Mouse (Mus musculus): ENCODE measurements around the gene 1700025G04Rik. TPM values are rescaled to one million over a fixed set of nuclear protein-coding genes. Genes with fewer than 3 reads are reported as not detected.
"Not testable (repeated sequence)": the region's sequence is repeated elsewhere in the genome, so short reads cannot be mapped to it uniquely, and the experiment has no call there.

Gene 1700025G04Rik
- total RNA-seq, 1 experiment from 2014 or later: 21.8 TPM

DNA sequence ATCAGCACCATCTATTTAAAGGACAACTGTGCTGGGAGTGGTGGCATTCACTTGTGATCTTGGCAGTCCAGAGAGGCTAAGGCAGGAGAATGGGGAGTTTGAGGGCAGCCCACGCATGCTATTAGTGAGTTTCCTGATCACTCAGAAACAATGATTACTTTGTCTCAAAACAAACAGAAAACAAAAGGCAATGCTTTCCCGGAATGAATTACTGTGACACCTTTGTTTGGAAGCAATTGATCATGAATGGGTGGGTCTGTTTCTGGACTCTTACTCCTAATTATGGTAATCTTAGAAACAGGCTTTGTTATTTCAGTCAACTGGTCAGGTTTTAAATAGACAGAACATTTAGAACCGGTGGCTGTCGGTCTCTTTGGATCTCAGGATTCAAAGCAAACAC lies 211.5 kb downstream of the 1700025G04Rik start:
- no peak for ATAC-seq (replicated peaks; ENCODE audit: low read depth, poor library complexity, severe bottlenecking)

DNA sequence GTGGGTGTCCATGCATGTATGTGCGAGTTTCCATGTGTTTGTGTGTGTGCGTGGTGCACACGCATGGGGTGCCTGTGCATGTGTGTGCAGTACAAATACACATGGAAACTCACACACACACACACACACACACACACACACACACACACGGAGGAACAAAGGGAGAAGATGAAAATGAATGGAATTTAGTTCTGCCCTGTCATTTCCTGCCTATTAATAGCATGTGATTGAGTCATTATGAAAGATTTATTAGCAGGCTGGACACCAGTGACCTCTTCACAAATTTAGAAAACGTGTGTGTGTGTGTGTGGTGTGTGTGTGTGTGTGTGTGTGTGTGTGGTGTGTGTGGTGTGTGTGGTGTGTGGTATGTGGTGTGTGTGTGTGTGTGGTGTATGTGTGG lies 217.0 kb downstream of the 1700025G04Rik start:
- ATAC-seq (replicated peaks; ENCODE audit: low read depth, poor library complexity, severe bottlenecking): no peak

DNA sequence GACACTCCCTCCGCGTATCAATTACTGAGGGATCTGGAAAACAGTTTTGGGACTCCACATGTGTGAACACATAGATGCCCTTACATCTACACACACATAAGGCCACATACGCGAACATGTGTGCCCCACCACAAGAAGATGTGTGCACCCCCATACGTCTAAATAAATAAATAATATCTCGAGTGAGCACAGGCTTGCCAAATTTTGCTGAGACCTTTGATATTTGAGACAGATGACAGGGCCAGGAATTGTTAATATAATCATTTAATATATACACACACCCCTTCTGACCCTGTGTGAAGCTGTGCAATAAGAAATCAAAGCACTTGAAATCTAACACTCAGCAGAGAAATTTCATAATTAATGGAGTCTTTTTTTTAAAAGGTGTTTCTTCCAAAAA lies 225.6 kb downstream of the 1700025G04Rik start:
- ATAC-seq (replicated peaks; ENCODE audit: low read depth, poor library complexity, severe bottlenecking): no peak

DNA sequence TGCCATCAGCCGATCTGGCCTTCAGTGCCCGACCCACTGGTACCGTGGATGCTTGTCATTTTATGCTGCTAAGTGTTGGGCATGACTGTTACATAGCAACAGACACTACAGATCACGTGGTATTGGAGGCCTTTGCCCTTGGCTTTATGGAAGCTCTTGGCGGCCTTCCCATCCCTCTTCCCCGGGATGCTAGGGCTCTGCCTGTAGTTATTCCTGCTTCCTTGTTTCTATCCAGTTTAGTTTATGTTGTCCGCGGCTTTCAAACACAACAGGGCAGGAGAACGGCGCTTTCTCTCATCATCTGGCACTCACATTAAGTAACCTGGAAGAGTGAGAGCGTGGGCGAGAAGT lies 226.2 kb downstream of the 1700025G04Rik start:
- ATAC-seq (replicated peaks; ENCODE audit: low read depth, poor library complexity, severe bottlenecking): no peak

DNA sequence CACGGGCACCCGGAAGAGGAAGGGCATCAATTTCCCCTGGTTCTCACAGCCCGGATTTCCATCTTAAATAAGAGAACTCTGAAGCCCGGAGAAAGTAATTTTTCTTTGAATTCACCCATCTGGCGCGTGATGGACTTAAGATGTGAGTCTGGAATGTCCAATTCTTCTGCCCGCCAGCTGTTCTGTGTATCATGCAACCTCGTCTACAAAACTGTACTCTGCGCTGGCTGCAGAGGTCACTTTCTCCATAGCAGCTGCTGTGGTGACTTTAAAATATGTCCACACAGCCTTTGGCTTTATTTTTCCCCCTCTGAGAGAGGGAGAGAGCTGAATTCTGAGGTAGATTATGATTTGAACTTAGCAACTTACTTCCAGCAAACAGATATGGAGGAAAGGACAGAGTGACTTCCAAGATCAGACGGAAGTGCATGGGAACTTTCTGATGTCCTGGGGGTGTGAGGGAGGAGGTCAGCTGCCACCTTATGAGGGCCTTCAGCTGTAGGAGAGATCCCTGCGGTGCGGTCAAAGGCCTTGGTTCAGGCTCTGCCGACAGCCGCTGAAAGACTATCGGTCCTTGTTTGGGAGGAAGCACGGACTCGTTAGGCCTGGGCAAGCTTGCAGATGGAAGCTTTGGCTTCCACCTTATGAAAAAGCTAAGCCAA lies 226.7 kb downstream of the 1700025G04Rik start:
- ATAC-seq (replicated peaks; ENCODE audit: low read depth, poor library complexity, severe bottlenecking): no peak

DNA sequence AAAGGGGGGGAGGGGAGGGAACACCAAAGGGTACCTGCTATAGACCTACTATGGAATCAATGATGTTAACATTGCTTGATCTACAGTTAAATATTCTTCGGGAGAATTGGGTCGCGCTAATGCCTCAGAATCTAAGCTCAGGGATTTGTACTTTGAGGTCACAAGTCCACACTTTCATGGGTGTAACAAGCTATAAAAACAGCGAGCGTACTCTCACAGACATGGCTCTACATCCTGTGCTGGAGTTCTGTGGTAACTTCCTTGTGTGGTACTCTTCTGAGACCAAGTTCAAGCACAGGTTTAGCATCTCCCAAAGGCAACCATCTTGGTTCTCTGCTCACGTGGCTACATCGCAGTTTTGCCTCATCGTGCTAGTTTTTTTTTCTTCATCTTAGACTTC lies 227.8 kb downstream of the 1700025G04Rik start:
- ATAC-seq (replicated peaks; ENCODE audit: low read depth, poor library complexity, severe bottlenecking): no peak

DNA sequence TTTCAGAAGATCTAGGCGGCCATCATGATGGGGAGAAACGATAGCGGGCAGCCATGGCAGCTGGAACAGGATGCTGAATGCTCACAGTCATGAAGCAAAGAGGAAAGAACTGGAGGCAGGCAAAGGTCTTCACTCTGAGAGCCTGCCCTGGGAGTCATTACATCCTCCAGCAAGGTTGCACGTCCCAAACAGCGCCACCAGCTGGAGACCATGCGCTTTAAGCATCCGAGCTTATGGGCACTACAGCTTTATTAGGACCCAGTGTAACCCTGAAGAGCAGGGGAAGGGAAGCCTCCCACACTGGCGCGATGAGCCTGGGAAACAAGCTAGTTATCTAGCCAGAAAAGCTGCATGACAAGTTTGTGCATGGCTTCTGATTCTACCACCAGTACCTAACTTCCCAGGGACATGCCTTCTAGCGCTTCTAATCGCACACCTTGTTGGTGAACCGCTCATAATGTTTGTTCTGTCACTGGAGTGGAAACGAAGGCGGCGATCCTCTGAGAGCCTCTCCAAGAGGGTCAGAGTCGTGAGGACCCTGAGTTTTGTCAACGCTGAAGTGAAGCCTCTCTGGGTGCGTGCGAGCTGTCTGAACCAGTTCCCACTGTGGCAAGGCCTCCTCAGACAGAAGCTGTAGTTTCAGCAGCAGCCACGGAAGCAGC lies 228.5 kb downstream of the 1700025G04Rik start:
- ATAC-seq (replicated peaks; ENCODE audit: low read depth, poor library complexity, severe bottlenecking): no peak

DNA sequence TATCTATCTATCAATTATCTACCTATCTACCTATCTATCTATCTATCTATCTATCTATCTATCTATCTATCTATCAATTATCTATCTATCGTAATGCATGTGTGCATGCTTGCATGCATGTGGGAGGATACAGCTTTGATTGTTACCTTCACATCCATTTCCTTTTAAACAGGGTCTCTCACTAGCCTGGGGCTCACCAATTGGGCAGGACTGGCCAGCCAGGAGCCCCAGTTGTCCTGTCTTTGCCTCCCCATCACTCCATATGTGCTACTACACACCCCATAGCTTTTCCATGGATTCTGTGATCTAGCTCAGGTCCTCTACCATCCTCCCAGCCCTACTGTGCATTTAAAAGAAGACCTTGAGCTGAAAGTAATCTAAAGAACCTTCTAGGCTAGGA lies 231.5 kb downstream of the 1700025G04Rik start:
- no peak for ATAC-seq (replicated peaks; ENCODE audit: low read depth, poor library complexity, severe bottlenecking)

DNA sequence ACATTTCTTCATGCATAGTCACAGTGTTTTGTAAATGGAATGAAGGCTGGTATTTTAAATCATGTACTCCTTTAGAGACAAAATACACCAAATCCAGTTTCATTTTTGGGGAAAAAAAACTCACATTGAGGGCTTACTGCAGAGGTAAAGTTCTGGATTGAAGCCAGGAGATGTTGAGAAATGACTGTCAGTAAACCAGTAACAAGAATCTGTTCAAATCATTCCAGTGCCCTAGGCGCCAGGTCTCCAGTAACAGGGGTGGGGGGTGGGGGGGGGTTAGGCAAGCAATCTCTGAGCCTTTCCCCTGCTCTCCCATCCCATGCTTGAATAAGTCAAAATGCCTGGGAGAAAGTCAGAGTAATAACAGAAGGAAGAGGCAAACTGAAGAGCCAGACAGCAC lies 234.4 kb downstream of the 1700025G04Rik start:
- no peak for ATAC-seq (replicated peaks; ENCODE audit: low read depth, poor library complexity, severe bottlenecking)

DNA sequence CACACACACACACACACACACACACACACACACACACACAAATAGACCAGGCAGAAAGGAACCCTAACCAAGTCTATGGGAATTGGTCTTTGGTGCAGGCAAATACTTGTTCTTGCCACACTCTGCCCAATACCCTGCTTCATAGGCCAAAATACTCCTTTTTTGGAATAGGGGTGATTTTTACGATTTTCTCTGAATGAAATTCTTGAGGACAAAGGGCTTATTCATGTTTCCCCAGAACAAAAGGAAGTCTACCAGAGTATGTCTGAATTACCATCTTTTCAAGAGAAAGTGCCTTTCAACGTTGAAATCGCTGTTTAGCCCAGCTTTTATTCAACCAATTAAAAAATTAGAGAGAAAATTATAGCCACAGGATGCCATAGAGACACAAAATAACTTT lies 237.9 kb downstream of the 1700025G04Rik start:
- no peak for ATAC-seq (replicated peaks; ENCODE audit: low read depth, poor library complexity, severe bottlenecking)

DNA sequence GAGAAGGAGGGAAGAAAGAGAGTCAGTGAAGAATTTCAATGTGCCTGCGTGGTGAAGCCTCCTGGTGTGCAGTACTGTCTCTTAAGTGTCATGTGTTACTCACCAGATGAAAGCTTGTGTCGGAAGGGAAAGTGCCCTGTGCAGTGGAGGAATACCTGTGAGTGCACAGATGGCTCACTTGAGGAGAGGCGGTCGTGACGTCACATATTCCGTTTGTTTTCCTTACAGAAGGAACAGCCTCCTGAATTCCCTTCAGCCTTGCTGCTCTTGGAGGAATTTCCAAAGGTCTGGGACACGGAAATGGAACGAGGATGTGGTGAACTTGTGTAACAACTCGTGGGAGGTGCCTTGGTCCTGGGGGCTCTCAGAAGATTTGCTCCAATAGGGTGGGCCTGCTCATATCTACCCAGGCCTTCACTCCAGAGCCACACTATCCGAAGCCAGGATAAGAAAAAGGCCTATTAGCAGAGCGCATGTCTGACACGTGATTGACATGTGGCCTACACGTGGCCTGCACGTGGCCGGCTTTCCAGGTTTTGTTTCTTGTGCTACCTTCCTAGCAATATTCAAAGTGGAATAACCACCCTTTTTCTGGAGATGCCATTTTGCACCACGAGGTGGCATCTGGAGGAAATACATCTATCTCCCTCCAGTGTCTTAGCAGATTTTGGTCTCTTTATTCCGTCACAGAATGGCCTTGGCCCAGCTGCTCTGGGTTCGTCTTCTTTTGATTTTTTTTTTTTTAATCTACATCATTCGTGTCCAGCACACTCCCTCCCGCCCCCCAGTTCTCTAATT lies 238.7 kb downstream of the 1700025G04Rik start:
- ATAC-seq (replicated peaks; ENCODE audit: low read depth, poor library complexity, severe bottlenecking): no peak

DNA sequence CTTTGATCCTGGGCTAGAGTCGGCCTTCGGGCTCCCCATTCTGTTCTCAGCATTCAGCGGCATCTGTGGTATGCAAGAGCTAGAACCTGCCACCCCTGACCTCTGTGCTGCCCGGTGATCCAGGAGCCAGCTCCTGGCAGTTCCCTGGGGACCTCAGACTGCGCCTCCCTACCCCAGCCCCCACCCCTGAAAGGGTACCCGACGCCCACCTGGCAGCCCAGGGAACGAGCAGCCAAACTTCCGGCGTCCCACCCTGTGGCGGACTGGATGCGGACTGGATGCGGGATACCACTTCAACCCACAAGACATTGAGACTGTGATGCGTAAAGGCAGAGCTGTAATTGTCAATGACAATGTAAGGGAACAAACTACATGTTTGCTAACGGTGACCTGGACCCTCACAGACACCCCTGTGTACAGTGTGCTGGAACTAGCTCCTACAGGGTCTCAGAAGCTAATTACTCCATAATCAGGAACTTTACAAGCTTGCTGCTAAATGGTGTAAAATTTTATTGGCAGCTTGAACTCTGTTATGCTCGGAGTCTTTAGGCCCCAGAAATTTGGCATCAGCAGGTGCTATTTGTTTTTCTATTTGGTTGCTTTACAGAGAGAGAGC lies 239.8 kb downstream of the 1700025G04Rik start:
- no peak for ATAC-seq (replicated peaks; ENCODE audit: low read depth, poor library complexity, severe bottlenecking)

DNA sequence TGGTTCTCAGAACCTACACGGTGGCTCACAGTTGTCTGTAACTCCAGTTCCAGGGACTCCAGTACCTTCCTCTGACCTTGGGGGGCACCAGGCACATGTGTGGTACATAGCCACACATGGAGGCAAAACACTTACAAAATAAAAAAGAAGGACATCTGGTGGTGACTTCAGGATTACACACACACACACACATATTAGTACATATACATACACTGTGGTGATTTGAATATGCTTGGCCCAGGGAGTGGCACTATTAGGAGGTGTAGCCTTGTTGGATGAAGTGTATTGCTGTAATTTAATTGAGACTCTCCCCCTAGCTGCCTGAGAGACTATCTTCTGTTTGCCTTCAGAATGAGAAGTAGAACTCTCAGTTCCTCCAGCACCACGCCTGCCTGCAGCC lies 241.6 kb downstream of the 1700025G04Rik start:
- no peak for ATAC-seq (replicated peaks; ENCODE audit: low read depth, poor library complexity, severe bottlenecking)

DNA sequence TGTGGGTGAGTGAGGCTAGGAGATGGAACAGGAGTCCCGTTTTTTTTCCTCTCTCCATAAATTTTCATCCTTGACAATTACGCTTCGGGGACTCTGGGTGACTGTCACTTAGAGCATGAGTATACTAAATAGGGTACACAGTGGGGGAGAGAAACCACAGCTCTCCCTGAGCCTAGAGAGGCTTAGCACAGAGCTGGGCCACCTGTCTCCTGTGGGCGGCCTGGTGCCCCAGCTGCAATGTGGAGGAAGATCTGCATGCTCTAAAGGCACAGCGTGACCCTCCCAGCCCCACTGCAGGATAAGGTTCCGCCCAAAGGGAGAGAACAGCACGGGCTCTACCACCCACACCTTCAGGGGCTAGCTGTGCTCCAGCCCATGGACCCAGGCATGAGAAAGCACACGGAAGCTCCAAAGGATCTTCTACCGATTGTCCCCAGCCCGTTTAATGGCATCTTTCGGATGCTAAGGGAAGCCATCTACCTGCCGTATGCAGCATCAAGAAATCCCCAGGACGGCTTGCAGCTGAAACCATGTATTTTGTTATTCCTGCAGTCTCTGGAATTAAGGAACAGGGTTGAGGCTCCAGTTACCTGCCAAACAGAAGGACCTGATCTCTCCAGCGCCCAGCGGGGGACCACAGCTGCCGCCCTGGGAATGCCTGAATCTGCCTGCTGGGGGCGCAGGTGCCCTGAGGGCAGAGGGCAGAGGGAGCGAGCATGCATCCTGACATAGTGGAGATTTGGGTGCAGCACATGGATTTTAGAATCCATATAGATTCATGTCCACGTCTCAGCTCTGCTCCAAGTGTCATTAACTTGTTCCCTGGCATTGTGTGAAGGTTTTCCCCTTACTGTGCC lies 243.8 kb downstream of the 1700025G04Rik start:
- no peak for ATAC-seq (replicated peaks; ENCODE audit: low read depth, poor library complexity, severe bottlenecking)

DNA sequence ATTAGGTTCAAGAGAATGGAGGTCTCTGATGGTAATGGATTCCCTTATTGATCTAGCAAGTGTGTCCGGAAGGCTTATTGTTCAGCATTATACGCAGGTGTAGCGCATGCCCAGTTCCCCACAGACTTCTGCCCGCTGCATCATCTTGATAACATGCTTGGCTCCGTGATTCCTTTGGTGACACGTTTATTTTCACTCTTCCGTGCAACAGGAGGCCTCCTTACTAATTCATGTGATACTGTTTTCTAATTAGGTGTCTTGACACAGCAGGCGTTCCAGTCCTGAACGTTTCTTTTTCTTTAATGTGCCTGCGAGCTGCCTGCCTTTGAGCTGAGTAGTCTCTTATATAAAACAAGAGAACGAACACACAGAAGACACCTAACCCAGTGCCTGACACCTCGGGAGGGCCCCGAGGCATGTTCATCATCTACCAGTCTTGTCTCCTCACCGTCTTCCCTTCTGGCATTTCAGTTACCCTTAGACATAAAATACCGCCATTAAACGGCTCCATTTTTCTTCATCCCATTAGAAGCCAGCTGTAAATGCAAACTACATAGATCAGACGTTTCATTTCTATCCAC lies 244.6 kb downstream of the 1700025G04Rik start:
- no peak for ATAC-seq (replicated peaks; ENCODE audit: low read depth, poor library complexity, severe bottlenecking)

DNA sequence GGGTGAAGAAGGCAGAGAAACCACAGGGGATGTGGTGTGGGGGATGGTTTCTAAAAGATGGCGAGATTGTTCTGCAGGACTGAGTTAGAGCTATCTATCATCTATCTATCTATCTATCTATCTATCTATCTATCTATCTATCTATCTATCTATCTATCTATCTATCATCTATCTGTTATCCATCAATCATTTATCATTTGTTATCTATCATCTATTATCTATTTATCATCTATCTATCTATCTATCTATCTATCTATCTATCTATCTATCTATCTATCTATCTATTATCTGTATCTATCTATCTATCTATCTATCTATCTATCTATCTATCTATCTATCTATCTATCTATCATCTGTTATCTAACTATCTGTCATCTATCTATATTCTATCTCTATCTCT lies 249.6 kb downstream of the 1700025G04Rik start:
- ATAC-seq (replicated peaks; ENCODE audit: low read depth, poor library complexity, severe bottlenecking): not testable (repeated sequence)

DNA sequence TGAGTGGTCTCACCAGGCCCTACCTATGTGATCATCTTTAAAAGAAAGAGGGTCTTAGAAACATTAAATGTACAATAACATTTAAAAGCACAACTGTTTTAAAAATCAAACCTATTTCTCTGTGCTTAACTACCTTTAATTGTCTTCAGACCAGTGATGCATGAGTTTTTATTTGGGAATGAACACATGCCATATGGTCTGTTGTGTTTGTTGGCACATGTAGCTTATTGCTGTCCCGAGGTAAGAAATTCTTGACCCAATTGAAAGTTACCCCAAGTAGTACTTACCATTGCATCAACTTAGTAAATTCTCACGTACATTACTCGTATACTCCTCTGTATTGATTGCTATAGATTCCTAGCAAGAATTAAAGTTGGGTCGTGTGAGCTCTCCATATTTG lies 254.7 kb downstream of the 1700025G04Rik start:
- ATAC-seq (replicated peaks; ENCODE audit: low read depth, poor library complexity, severe bottlenecking): no peak

DNA sequence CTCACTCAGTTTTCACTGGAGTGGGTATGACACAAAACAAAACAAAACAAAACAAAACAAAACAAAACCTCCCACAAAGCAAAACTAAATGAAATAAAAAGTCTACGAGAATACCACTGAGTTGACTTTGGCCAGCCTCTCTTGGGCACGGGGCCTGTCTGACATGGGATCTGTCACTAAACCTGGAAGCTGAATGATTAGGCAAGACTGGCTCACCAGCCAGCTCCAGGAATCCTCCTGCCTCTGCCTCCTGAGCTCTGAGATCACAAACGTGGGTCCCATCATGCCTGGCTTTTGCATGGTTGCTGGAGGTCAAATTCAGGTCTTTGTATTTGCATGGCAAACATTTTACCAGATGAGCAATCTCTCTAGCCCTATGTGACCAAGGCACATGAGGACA lies 258.1 kb downstream of the 1700025G04Rik start:
- no peak for ATAC-seq (replicated peaks; ENCODE audit: low read depth, poor library complexity, severe bottlenecking)

DNA sequence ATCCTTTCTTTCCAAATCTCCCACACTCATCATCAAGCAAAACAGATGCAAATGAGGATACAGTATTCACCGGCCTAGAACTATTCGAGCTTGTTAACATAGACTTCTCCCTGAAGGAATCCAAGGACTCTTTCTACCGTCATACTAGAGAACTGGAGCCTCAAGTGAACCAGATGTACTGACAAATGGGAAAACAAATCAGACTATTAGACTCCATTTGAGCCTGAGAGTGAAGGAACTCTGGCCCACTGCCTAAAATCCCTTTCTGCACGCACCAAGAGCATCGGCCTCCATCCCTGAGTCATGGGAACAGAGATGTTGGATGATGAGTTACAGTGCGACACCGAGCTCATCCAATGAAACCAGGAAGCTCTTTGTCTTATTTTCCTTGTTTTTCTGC lies 264.9 kb downstream of the 1700025G04Rik start:
- no peak for ATAC-seq (replicated peaks; ENCODE audit: low read depth, poor library complexity, severe bottlenecking)

DNA sequence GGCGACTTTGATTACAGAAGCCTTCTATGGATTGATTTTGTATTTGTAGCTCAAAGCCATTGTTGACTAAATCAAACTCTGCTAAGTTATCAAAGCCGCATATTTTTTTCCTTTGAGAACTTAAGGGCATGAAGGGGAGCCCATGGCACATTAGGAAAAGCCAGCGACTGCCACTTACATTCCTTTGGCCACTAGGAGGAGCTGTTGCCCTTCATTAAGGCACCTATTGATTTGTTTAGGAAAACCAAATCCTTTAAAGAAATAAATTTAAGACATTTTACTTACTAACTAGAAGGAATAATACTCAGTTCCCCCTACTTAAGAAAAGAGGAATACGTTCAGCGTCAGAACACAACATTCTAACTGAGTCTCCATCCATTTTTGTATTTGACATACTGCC lies 269.5 kb downstream of the 1700025G04Rik start:
- ATAC-seq (replicated peaks; ENCODE audit: low read depth, poor library complexity, severe bottlenecking): peak; percentile 66; the same call in 1 of the 2 replicates
